Mouse (Mus musculus): ENCODE measurements around the gene Lars2. TPM values are rescaled to one million over a fixed set of nuclear protein-coding genes. Genes with fewer than 3 reads are reported as not detected.

Lars2 gene
- polyA plus RNA-seq, 2 experiments: 230 to 1,005 TPM

DNA sequence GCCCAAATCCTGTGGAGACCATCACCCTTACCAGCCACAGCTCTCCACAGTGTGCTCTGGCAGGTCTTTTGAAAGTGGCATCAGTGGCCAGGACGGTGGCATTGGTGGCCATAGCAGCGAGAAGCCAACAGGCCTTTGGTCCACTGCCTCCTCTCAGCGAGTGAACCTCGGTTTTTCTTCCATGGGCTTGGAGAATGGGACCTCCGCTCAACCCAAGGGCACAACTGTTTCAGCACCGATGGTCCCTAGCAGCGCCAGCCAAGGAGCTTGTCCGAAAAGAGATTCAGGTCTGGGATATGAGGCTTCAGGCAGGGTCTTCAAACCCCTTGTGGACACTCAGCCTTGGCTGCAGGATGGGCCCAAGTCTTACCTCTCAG, 113.1 kb downstream of the Lars2 start:
- Histone ChIP-seq H3K36me3 (replicated peaks; ENCODE audit: control insufficient read depth, insufficient read depth, low read depth) (peaks cover 19% of the 10 kb centered on the region), H3K4me3 (ENCODE audit: insufficient read depth in 1 of 2, low read depth in 2 of 2, low read length in 2 of 2) (peak overlapping the region; percentile 71 to 72), H3K4me2 (ENCODE audit: low read depth) (peak overlapping the region; percentile 78), H3K9ac (replicated peaks) (peak overlapping the region; percentile 80), H3K9me3 (ENCODE audit: control insufficient read depth, low read length) (no peaks in the 10 kb centered on the region), H3K27me3 (ENCODE audit: control insufficient read depth, insufficient read depth, low read length) (no peaks in the 10 kb centered on the region), H3K27ac (peak overlapping the region; percentile 76), H3K4me1 (replicated peaks; ENCODE audit: control insufficient read depth in 2 of 2, insufficient read depth in 2 of 2, low read length in 1 of 2) (peaks cover 40 to 51% of the 10 kb centered on the region in 2 experiments)
- DNase-seq (ENCODE audit: low read depth in 3 of 3, low spot score in 3 of 3): no peak
- ATAC-seq (ENCODE audit: insufficient read depth): no peak
- TF ChIP-seq CTCF (IDR thresholded peaks at IDR 0.05; ENCODE audit: low read depth): no peak
- TF ChIP-seq EP300 (IDR thresholded peaks at IDR 0.05; ENCODE audit: low read depth): no peak
- WGBS (ENCODE audit: insufficient replicate concordance): 85% methylated on average over 8 of the region's 8 CpGs

DNA sequence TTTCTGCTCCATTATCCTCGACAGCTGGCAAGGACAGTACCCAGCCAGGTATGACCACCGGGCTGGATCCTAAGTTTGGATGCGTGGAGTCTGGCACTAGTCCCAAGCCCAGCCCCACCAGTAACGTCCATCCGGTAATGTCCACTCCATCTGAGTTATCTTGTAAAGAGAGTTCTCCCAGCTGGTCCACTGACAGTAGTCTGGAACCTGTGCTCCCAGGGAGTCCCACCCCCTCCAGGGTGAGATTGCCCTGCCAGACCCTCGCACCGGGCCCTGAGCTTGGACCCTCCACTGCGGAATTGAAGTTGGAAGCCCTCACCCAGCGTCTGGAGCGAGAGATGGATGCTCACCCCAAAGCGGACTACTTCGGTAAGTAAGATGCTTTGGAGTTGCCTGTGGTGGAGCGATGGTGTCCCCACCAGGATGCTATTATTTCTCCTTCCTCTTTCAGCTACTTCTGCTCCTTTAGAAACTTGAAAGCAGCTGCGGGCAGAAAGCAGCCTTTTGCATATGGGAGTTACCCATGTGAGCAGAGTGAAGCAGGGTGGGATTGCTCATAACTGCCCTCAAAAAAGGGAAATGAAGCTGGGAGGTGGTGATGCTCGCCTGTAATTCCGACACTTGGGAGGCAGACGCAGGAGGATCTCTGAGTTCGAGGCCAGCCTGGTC, 113.7 kb downstream of the Lars2 start:
- no peaks in the 10 kb centered on the region for H3K27me3 ChIP-seq (ENCODE audit: control insufficient read depth, insufficient read depth, low read length)
- H3K4me2 ChIP-seq (ENCODE audit: low read depth): peak overlapping the region; percentile 78
- TF ChIP-seq EP300 (IDR thresholded peaks at IDR 0.05; ENCODE audit: low read depth) (no peak), CTCF (IDR thresholded peaks at IDR 0.05; ENCODE audit: low read depth) (no peak)
- no peaks in the 10 kb centered on the region for H3K9me3 ChIP-seq (ENCODE audit: control insufficient read depth, low read length)
- peaks cover 40 to 51% of the 10 kb centered on the region in 2 experiments for H3K4me1 ChIP-seq (replicated peaks; ENCODE audit: control insufficient read depth in 2 of 2, insufficient read depth in 2 of 2, low read length in 1 of 2)
- peaks cover 21% of the 10 kb centered on the region for H3K36me3 ChIP-seq (replicated peaks; ENCODE audit: control insufficient read depth, insufficient read depth, low read depth)
- peak in 1 of 3 experiments; percentile 37 for DNase-seq (ENCODE audit: low read depth in 3 of 3, low spot score in 3 of 3)
- peak overlapping the region; percentile 76 for H3K27ac ChIP-seq
- H3K4me3 ChIP-seq (ENCODE audit: insufficient read depth in 1 of 2, low read depth in 2 of 2, low read length in 2 of 2): peak overlapping the region; percentile 71 to 72
- ATAC-seq (ENCODE audit: insufficient read depth): no peak
- peak overlapping the region; percentile 80 for H3K9ac ChIP-seq (replicated peaks)
- whole genome bisulfite sequencing (ENCODE audit: insufficient replicate concordance): 63% methylated on average over 18 of the region's 18 CpGs

- H3K9me3 ChIP-seq (ENCODE audit: control insufficient read depth, low read length): no peaks in the 10 kb centered on the region
- H3K36me3 ChIP-seq (replicated peaks; ENCODE audit: control insufficient read depth, insufficient read depth, low read depth): peaks cover 26% of the 10 kb centered on the region
- H3K27me3 ChIP-seq (ENCODE audit: control insufficient read depth, insufficient read depth, low read length): no peaks in the 10 kb centered on the region
- peak overlapping the region; percentile 78 for H3K4me2 ChIP-seq (ENCODE audit: low read depth)
- peaks cover 40 to 57% of the 10 kb centered on the region in 2 experiments for H3K4me1 ChIP-seq (replicated peaks; ENCODE audit: control insufficient read depth in 2 of 2, insufficient read depth in 2 of 2, low read length in 1 of 2)
- ATAC-seq (ENCODE audit: insufficient read depth) (peak; percentile 82), DNase-seq (ENCODE audit: low read depth in 3 of 3, low spot score in 3 of 3) (peak in 1 of 3 experiments; percentile 86)
- TF ChIP-seq EP300 (IDR thresholded peaks at IDR 0.05; ENCODE audit: low read depth) (peak; percentile 77), CTCF (IDR thresholded peaks at IDR 0.05; ENCODE audit: low read depth) (no peak)
- WGBS (ENCODE audit: insufficient replicate concordance): 31% methylated on average over 7 of the region's 7 CpGs
- peak overlapping the region; percentile 71 to 72 for H3K4me3 ChIP-seq (ENCODE audit: insufficient read depth in 1 of 2, low read depth in 2 of 2, low read length in 2 of 2)
- peak overlapping the region; percentile 76 for H3K27ac ChIP-seq
- H3K9ac ChIP-seq (replicated peaks): peak overlapping the region; percentile 80
These were observed 114.4 kb downstream of the Lars2 start for GRCm38 (mm10) chr9:123481136-123481535.

- no peak overlapping the region for H3K27ac ChIP-seq
- H3K4me1 ChIP-seq (replicated peaks; ENCODE audit: control insufficient read depth in 2 of 2, insufficient read depth in 2 of 2, low read length in 1 of 2): peaks cover 34 to 60% of the 10 kb centered on the region in 2 experiments
- peak overlapping the region; percentile 20; the same call in 1 of the 2 replicates for H3K9ac ChIP-seq (replicated peaks)
- WGBS (ENCODE audit: insufficient replicate concordance): 93% methylated on average over 1 of the region's 1 CpGs
- H3K27me3 ChIP-seq (ENCODE audit: control insufficient read depth, insufficient read depth, low read length): no peaks in the 10 kb centered on the region
- ATAC-seq (ENCODE audit: insufficient read depth): no peak
- H3K36me3 ChIP-seq (replicated peaks; ENCODE audit: control insufficient read depth, insufficient read depth, low read depth): peaks cover 41% of the 10 kb centered on the region
- DNase-seq (ENCODE audit: low read depth in 3 of 3, low spot score in 3 of 3): no peak
- TF ChIP-seq CTCF (IDR thresholded peaks at IDR 0.05; ENCODE audit: low read depth) (no peak), EP300 (IDR thresholded peaks at IDR 0.05; ENCODE audit: low read depth) (no peak)
- H3K4me2 ChIP-seq (ENCODE audit: low read depth): peak overlapping the region; percentile 78
- no peaks in the 10 kb centered on the region for H3K9me3 ChIP-seq (ENCODE audit: control insufficient read depth, low read length)
- no peak overlapping the region for H3K4me3 ChIP-seq (ENCODE audit: insufficient read depth in 1 of 2, low read depth in 2 of 2, low read length in 2 of 2)
These were observed 116.9 kb downstream of the Lars2 start for GRCm38 (mm10) chr9:123483598-123483997.

DNA sequence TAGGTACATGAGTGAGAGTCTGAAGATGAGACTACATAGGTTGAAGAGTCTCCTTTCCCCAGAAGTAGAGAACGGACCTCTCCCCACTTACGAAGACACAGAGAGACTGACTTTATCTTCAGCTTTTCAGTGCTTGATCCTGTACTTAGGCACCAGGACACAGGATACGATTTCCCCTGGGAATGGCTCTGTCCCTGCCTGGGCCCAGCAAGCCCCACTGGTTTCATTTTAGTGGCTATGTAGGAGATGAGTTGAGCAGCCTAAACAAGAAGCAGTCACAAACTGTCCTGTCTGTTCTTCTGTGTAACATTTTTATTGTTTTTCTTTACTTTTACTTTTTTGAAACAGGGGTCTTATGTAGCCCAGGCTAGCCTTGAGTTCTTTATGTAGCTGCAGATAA, 118.1 kb downstream of the Lars2 start:
- Histone ChIP-seq H3K27ac (no peak overlapping the region), H3K27me3 (ENCODE audit: control insufficient read depth, insufficient read depth, low read length) (no peaks in the 10 kb centered on the region), H3K9me3 (ENCODE audit: control insufficient read depth, low read length) (no peaks in the 10 kb centered on the region), H3K4me3 (ENCODE audit: insufficient read depth in 1 of 2, low read depth in 2 of 2, low read length in 2 of 2) (no peak overlapping the region), H3K36me3 (replicated peaks; ENCODE audit: control insufficient read depth, insufficient read depth, low read depth) (peaks cover 48% of the 10 kb centered on the region), H3K9ac (replicated peaks) (no peak overlapping the region; the same call in 1 of the 2 replicates), H3K4me1 (replicated peaks; ENCODE audit: control insufficient read depth in 2 of 2, insufficient read depth in 2 of 2, low read length in 1 of 2) (peaks cover 31 to 61% of the 10 kb centered on the region in 2 experiments), H3K4me2 (ENCODE audit: low read depth) (no peak overlapping the region)
- WGBS (ENCODE audit: insufficient replicate concordance): 90% methylated on average over 3 of the region's 3 CpGs
- ATAC-seq (ENCODE audit: insufficient read depth) (no peak), DNase-seq (ENCODE audit: low read depth in 3 of 3, low spot score in 3 of 3) (no peak)
- no peak for TF ChIP-seq EP300 (IDR thresholded peaks at IDR 0.05; ENCODE audit: low read depth)

All from liver, embryonic 14.5 days (tissue).